Mouse (Mus musculus) kidney, postnatal 14 days (tissue): ENCODE measurements around the gene Cipc.
A peak's percentile ranks its signal among the peaks of the same experiment; 100 is the strongest.

ENCODE experiments used
- DNase-seq: peaks from one replicate; pipeline ENCODE4 v3.0.0; 2022; ENCODE audit warnings: mixed read lengths

Cipc gene

GRCm38 (mm10) chr12:86946862-86947574 lies at the start of gene Cipc:
TSS of gene Cipc (plus strand) at chr12:86947043.
- DNase-seq, result peak; percentile 99

GRCm38 (mm10) chr12:86897769-86898273 lies 49.0 kb upstream of the Cipc start:
- DNase-seq, result no peak

- DNase-seq, result no peak
Observed at GRCm38 (mm10) chr12:86898448-86898847, 48.4 kb upstream of the Cipc start.

- peak; percentile 72 for DNase-seq
Observed at GRCm38 (mm10) chr12:86899461-86900179, 47.2 kb upstream of the Cipc start.

GRCm38 (mm10) chr12:86903828-86904806 lies 42.7 kb upstream of the Cipc start:
- DNase-seq, result peak; percentile 67

- peak; percentile 74 for DNase-seq
Observed at GRCm38 (mm10) chr12:86905203-86905602, 41.6 kb upstream of the Cipc start.

GRCm38 (mm10) chr12:86905876-86906275 lies 41.0 kb upstream of the Cipc start:
- no peak for DNase-seq

GRCm38 (mm10) chr12:86906395-86906794 lies 40.4 kb upstream of the Cipc start:
- DNase-seq, result peak; percentile 89

- no peak for DNase-seq
Observed at GRCm38 (mm10) chr12:86911482-86911931, 35.3 kb upstream of the Cipc start.

- DNase-seq, result no peak
Observed at GRCm38 (mm10) chr12:86912335-86913093, 34.3 kb upstream of the Cipc start.

- DNase-seq, result no peak
Observed at GRCm38 (mm10) chr12:86914351-86914750, 32.5 kb upstream of the Cipc start.

GRCm38 (mm10) chr12:86914756-86915155 lies 32.1 kb upstream of the Cipc start:
- no peak for DNase-seq

GRCm38 (mm10) chr12:86915617-86916016 lies 31.2 kb upstream of the Cipc start:
- no peak for DNase-seq

- no peak for DNase-seq
Observed at GRCm38 (mm10) chr12:86916796-86917573, 29.9 kb upstream of the Cipc start.

GRCm38 (mm10) chr12:86918361-86918967 lies 28.4 kb upstream of the Cipc start:
- DNase-seq, result peak; percentile 69

- peak; percentile 37 for DNase-seq
Observed at GRCm38 (mm10) chr12:86918983-86919722, 27.7 kb upstream of the Cipc start.

GRCm38 (mm10) chr12:86923837-86924236 lies 23.0 kb upstream of the Cipc start:
- peak; percentile 91 for DNase-seq

GRCm38 (mm10) chr12:86930934-86931729 lies 15.7 kb upstream of the Cipc start:
- no peak for DNase-seq
